Mouse (Mus musculus) lung, adult 2 months (tissue): Measurements from ENCODE around the gene Uggt1.

Experiments
- CTCF ChIP-seq: fragments of 200-500 bp; IDR thresholded peaks from 2 replicates; pipeline ENCODE4 v1.5.1; 2011; ENCODE audit warnings: mild to moderate bottlenecking, low read length, control low read depth; ENCODE audit not compliant: insufficient read depth
- POLR2A ChIP-seq: fragments of 200-500 bp; IDR thresholded peaks from 2 replicates; pipeline ENCODE4 v1.6.1; 2011; ENCODE audit warnings: low read depth, mild to moderate bottlenecking, control low read depth, low read length, borderline replicate concordance; ENCODE audit errors: extremely low read depth

GRCm38 (mm10) chr1:36244828-36245215 lies 302 bp upstream of the Uggt1 start:
- TF ChIP-seq CTCF (no peak), POLR2A (no peak)
